Mouse (Mus musculus): Measurements from ENCODE around the gene Hhat.

Gene Hhat

GRCm38 (mm10) chr1:192497505-192497904 lies 273.5 kb downstream of the Hhat start:
- DNase-seq (ENCODE audit: low spot score in 2 of 2), result peak in 1 of 2 experiments; percentile 46

- DNase-seq (ENCODE audit: low spot score in 2 of 2), result no peak
Observed at GRCm38 (mm10) chr1:192489908-192490825, 280.9 kb downstream of the Hhat start.

DNA sequence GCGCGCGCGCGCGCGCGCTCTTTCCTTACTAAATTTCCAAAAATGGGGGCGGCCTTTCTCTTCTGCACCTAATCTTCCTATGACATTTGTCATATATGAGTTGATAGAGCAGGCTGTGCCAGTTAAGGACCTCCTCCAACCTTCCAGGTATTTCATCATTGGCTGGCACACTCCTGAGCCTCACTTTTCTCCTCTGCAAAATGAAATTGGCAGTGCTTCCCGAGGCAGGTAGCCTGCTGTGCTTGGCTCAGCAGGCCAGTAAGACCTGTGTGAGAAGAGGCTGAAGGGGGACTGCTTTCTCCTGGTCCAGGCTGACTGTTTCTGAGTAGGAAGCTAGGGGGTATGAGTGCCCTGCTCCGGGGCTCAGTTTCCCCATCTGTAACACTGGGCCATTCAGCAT lies 283.5 kb downstream of the Hhat start:
- no peak for DNase-seq (ENCODE audit: low spot score in 2 of 2)

DNA sequence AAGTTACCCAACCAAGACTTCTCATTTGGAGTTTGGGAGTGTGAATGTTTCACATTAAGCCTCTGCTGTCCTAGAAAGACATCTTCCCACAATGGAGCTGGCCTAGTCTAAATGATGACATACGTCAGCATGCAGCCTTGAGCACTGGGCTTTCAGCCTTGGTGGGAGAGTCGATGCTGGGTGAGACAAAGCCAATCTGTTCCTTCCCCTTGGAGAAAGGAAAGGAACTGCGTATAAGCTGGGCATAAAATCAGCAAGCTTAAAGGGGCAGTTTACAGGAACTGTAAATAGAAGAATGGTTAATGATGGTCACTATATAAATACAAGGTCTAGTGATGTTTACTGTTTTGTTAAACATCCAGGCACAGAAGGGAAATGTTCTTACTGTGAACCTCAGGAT lies 286.0 kb downstream of the Hhat start:
- DNase-seq (ENCODE audit: low spot score in 2 of 2), result peak in 1 of 2 experiments; percentile 33

DNA sequence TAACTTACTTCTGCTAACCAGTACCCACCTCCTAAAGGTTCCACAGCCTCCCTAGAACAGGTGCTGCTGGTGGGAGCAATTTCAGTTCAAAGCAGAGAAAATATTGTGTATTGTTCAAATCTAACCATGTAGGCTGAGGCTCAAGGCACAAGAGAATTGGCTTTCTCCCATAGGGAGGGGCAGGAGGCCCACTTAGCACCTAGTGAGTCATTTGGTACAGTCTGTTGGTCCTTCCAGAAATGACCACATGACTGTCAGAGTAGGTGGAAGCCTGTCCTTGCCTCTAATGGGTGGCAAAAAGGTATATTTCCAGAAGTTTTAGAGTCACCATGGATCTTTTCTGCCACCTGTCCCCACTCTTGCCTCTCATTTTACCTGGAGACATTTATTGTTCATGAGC lies 289.6 kb downstream of the Hhat start:
- DNase-seq (ENCODE audit: low spot score in 2 of 2), result no peak

DNA sequence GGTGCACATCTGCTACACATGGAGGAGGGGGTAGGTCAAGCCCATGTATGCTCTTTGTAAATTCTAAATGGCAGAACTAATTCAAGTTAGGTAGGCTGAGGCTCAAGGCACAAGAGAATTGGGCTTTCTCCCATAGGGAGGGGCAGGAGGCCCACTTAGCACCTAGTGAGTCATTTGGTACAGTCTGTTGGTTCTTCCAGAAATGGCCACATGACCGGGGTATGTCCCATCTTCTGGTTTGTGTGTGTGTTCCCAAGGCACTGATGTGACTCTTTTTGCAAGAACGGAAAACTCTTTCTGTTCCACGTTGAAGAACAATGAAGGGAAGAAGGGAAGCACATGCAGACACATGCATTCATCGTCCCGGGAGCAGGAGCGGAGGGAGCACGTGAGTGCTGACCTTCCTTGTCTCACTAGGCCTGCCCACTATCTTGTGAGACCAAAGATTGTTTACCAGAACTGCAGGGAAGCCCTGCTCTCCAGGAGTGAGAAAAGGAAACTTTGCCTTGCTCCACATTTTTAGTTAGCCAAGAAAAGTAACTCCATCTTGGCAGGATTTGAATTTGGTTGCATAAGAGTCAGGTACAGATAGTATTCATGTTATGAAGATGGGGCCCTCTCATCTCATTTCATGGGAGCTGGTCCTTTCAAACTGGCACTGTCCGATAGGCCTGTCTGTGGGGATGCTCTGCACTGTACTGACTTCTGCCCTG lies 290.8 kb downstream of the Hhat start:
- peak in 1 of 2 experiments; percentile 63 for DNase-seq (ENCODE audit: low spot score in 2 of 2)

GRCm38 (mm10) chr1:192478176-192478575 lies 292.8 kb downstream of the Hhat start:
- DNase-seq (ENCODE audit: low spot score in 2 of 2), result no peak

DNA sequence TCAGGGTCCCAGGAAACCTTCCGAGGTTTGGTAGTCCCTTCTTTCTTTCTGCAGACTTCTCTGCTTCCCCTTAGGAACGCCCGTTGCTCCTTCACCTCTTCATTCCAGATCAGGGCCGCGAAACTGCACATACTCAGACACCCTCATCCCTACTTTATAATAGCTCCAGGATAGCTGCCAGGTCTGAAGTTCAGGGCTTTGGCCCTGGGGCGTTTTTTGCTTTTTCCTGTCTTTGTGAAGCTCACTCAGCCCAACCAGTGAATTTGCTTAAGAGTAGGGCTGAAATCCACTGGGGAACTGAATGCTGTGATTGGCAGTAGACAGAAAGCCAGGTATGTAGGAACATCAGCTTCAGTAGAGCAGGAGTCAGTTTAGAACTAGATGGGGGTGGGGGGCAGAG lies 293.5 kb downstream of the Hhat start:
- DNase-seq (ENCODE audit: low spot score in 2 of 2), result no peak

DNA sequence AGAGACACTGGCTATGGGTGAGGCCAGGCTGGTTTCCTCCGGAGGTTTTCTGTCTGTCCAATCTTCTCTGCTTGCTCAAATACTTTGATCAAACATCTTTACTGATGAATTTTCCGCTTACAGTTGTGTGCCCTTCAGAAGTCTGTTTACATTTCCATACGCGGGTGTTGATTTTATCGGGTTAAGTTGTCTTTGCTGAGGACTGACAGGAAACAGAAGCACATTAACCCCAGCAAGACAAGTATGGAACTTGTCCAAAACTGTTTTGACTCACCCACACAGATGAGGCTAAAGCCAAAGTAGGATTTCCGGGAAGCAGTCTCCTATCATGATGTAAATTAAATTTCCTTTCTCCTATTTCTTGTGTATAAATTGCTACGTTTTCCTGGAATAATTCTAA lies 294.3 kb downstream of the Hhat start:
- no peak for DNase-seq (ENCODE audit: low spot score in 2 of 2)

DNA sequence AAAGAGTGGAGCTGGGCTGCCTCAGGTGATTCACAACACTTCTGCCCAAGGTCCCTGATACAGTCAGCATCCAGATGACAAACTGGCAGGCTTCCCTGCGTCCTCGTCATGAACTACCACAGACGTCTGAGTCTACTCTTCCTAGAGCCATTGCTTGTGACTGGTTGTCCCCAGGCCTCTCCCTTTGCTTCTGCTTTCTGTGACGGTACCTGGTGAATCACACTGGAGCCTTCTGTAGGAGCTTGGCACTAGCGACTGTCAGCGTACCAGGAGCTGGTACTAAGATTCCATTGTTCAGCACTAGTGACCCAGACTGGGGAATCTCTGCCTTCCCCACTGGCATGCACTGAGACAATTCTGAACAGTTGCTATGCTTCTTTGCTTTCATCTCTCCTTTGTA lies 297.9 kb downstream of the Hhat start:
- no peak for DNase-seq (ENCODE audit: low spot score in 2 of 2)

DNA sequence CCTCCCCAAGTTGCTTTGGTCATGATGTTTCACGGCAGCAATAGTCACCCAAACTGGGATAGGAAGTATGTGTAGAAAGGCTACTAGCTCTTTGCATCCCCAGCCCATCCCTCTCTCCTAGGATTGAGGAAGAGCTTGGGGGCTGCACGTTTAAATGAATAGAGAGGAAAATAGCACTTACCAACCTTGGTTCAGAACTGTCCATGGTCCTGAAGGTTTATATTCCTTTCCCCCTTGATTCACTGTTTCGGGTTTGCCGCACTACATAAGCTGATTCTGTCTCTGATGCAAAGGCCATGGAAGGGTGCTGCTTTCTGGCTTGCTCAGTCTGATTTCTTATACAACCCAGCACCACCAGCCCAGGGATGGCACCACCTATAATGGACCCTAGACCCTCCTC lies 298.7 kb downstream of the Hhat start:
- no peak for DNase-seq (ENCODE audit: low spot score in 2 of 2)

DNA sequence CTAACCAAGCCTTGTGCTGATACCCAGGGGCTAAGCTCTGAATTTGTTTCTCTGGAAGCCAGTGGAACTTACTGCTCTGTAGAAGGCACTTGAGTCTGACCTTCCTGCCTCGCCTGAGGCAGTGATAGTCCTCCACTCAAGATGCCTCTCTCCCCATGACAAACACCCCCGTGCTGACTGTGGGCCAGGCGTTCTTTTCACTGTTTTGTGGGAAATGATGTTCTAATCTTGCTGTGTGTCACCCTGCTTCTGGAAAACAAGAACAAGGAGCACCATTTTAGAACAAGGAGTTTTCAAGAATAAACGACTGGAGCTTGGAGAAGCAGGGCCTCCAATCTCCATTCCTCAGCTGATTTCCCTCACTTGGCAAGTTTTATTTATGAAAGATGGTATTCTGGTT lies 307.3 kb downstream of the Hhat start:
- DNase-seq (ENCODE audit: low spot score in 2 of 2), result no peak

DNA sequence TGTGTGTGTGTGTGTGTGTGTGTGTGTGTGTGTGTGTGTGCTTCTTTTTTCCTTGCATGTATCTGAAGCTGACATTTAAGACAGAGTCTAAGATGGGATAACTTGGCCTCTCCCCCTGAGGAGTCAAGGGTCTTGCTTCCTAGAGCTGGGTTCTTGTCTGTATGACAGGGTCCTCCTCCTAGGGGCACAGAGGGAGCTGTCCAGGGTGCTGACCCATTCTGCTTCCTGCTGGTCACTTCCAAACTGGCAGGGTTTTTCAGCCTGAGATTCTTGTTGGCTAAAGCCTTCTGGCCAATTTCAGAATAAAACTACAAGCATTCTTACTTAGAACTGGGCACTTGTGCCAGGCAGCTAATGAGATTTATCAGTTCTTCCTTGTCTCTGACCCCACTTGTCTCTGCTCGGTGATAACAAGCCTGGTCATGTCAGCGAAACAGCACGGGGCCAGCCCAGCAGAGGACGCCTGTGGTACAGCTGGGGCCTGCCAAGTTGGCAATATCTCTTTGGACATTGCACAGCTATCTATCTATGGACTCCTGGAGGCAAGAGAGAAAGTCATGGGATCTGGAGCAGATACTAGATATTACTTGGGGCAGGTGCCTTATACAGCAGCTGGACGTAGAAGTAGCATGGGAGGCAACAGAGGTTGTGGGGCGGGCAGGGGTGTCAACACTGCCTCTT lies 313.4 kb downstream of the Hhat start:
- DNase-seq (ENCODE audit: low spot score in 2 of 2), result no peak

DNA sequence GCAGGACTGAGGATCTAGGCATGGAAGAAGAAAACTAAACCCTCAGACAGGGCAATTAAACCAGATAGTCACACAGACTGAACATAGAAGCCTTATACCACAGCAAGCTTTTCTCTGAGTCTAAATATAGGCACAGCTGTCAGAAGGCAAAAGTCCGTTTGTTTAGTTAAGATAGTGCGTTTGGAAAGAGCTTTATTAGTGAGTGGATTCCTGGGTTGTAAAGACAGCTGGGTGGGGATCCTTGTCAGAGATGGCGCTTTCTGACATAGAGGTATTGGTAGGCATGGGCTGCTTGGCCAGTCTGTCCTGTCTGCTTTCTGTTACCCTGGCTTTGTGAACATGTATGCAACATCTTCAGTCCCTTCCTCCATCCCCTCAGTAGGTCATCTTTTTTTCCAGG lies 314.0 kb downstream of the Hhat start:
- no peak for DNase-seq (ENCODE audit: low spot score in 2 of 2)

DNA sequence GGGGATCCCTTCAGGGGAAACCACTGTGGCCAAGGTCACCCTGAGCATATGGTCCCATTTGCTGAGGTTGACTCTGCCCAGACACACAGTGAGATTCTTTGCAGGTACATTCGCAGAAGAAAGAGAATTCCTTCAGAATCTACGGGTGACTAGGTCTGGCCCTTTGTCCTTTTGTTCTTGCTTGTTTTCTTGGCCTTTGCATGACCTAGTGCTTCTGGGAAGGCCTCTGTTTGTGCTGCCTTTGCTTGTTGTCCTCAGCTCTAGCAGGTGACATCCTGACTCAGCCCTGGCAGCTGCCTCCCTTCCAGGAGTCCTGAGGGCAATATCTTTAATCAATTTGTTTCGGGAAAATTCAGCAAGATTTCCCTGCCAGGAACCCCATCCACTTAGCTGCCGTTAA lies 316.0 kb downstream of the Hhat start:
- DNase-seq (ENCODE audit: low spot score in 2 of 2), result no peak

- DNase-seq (ENCODE audit: low spot score in 2 of 2), result no peak
Observed at GRCm38 (mm10) chr1:192454501-192454900, 316.5 kb downstream of the Hhat start.

DNA sequence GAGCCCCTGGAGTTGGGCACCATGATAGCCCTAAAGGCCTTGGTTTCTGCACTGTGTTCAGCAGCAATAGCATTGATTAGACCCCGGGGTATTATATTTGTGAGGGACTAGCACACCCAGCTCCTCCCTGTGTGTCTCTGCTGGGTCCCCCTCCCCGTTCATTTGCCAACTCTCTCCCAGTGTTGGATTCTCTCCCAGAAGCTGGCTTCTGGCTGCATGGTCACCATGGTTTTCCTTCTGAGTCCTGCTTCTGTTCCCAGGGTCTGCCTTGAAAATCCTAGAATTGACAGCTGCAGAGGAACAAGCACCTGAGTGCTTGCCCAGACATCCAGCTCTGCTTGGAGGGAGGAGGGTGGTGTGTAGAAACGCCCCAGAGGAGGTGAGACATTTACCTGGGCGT lies 319.3 kb downstream of the Hhat start:
- no peak for DNase-seq (ENCODE audit: low spot score in 2 of 2)

GRCm38 (mm10) chr1:192450425-192450824 lies 320.6 kb downstream of the Hhat start:
- no peak for DNase-seq (ENCODE audit: low spot score in 2 of 2)

GRCm38 (mm10) chr1:192449572-192450351 lies 321.3 kb downstream of the Hhat start:
- no peak for DNase-seq (ENCODE audit: low spot score in 2 of 2)

- DNase-seq (ENCODE audit: low spot score in 2 of 2), result no peak
Observed at GRCm38 (mm10) chr1:192448512-192448911, 322.5 kb downstream of the Hhat start.

GRCm38 (mm10) chr1:192447666-192448065 lies 323.4 kb downstream of the Hhat start:
- no peak for DNase-seq (ENCODE audit: low spot score in 2 of 2)

Data from right cerebral cortex, postnatal 36 days (tissue).